Mouse (Mus musculus) thymus, postnatal 10 days (tissue): ENCODE measurements around the gene Prss34.

Experiments
- DNase-seq, 2 experiments: peaks; one replicate each; pipeline ENCODE4 v3.0.0; 2021; ENCODE audit warnings: low spot score in 2 of 2

Gene Prss34

DNA sequence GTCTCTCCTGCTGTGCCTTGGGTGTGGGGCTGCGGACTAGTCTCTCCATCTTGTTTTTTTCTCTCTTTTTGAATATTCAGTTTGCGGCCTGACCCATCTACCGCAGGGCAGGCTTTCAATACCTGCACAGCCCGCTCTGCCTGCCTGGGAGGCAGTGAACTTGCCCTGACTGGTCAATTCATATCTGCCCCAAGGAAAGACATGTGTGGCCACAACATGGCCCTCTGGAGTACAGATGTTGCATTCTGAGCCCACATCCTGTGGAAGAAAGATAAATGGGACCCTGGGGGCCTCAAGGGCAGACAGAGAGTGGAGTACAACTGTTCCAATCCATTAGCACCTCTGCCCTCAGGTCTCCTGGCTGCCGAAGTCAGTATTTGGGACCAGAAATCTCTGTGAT is at the start of gene Prss34:
Prss34 (plus strand) TSS at position 301 of the 400 bp plus-strand sequence.
- DNase-seq = no peak

DNA sequence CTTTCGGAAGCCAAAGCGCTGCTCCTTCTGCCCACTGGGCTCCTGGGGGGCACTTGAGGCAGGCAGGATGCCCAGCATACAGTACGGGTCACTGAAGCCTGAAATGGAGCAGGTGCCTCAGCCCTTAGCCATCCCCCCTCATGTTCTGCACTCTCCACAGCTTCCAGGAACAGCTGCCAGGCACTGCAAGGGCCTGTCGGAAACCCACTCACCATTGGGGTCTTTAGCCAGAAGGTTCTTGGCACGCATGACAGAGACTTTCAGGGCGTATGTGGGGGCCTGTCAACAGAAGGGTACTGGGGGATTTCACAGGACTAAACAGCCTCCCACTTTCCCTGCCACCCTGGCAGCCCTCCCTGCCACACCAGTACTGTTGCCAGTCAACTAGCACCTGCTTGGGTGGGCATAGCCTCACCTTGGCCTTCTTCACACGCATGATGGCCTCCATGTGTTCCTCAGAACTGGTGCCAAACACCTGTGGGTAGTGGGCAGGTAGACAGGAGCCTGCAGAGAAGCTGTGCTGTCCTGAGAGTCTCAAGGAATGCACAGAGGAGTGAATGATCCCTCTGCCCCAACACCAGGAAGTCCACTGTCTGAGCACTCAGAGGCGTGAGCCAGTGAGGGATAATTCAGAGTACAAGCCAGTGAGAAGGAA is 47.9 kb upstream of the Prss34 start:
- DNase-seq = no peak

DNA sequence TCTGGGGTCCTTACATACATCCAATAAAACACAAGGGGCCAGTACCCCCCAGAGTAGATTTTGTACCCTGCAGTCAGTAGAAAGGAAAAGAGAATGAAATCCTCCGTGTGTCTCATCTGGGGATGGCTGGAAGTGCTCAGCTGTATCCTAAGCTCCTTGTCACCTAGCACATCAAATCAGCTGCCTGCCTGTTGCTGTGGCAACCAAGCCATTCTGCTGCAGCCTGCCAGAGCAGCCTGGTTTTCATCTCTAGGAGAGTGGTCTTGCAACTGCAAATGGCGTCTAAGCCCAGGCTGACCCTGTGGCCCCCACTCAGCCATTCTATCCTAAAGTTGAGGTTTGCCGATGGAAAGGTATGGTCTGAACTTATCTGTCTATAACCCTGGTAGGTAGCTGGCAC is 45.6 kb upstream of the Prss34 start:
- no peak for DNase-seq

DNA sequence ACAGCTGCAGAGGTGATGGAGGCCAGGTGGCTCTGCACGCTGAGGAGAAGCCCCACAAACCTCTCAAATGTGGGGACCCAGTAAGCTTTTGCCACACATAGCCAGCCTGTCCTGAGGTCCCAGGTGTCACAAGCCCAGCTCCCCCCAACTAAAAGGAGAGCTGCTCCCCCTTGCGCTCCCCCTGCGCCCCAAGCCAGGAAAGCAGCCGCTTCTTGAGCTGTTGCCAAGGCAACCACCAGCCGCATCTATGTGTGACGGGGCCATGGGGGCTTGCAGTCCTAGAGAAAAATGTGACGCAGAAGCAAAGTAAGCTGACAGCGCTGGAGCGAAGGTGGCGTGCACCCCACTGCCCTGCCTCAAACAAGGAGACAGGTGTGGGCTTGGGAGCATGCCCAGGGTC is 44.4 kb upstream of the Prss34 start:
- peak; percentile 73 to 81 for DNase-seq

DNA sequence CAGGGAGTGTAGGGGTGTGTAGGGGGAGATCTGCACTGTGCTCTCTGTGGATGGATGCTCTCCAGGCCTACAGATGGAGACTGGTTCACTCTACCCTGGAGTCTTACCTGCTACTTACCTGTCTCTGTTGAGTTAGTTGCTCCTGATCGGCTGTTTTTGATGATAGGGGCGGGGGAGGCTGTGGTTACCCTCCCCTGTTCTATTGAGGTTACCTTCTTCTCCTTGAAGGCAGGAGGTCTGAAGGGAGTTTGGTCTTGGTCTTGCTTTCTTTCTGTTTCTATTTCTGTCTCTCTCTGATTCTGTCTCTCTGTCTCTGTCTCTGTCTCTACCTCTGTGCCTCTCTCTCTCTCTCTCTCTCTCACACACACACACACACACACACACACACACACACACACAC is 43.1 kb upstream of the Prss34 start:
- DNase-seq = no peak

DNA sequence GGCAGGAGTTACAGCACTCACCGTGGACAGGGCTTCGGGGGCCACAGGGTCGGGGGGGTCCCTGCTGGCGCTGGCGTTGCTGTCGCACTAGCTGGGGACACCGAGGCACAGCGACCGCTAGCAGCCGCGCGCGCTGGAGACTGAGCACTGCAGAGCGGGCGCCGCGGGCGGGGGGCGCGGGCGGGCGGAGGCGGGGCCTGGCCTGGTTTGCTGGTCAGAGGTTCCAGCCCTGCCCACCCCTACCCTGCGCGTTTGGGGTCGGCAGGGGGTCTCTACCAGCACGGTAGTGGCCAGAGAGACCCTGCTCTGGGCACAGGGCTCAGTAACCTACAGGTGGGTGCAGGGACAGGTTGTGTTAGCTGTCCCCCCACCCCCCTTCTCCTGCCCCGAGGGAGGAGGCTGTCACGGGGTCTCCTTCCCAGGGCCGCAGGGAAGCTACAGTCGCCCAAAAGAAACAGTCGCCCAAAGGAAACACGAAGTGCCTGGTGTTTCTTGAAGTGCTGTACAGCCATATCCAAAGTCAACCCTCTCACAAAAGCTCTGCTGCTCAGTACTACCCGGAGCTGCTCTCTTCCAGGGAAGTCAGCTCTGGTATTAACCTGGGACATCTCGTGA is 41.9 kb upstream of the Prss34 start, which contains the start of gene Baiap3:
Baiap3 (minus strand) TSS at position 225 of the 615 bp plus-strand sequence.
- DNase-seq = peak; percentile 32 to 47

DNA sequence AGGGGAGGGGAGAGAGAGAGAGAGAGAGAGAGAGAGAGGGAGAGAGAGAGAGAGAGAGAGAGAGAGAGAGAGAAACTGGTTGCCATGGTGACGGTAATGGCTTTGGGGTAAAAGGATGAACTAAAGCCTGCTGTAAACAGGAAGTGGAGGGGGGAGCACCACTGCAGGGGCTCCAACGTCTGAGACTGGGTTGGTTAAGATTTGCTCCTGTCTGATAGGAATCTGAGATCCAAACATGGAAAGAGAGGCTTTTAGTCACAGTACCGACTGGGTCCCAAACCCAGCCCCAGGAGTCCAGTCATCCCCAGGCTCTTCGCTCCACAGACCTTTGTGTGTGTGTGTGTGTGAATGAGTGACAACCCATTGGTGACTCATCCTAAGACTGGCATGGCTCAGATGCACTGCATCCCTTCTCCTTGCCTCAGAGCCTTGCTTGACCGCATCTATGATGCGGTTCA is 40.4 kb upstream of the Prss34 start:
- DNase-seq = peak; percentile 57 to 73

DNA sequence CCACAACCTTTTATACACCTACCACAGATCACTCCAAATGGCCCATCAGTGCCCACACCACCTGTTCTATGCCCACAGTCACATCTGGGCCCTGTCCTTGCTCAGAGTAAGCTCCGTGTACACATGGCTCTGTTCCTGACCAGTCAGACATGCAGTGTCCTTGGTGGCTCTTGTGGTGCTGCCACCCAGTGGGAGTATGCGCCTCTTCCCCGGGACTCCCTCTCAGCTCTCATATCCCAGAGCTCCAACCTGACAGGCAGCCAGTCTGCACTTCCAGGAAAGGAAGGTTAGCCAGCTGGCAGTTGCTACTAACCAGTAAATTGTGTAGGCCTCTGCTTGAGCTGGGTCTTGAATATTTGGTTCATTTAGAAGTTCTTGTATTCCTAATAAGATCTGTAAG is 33.7 kb upstream of the Prss34 start:
- DNase-seq = no peak

DNA sequence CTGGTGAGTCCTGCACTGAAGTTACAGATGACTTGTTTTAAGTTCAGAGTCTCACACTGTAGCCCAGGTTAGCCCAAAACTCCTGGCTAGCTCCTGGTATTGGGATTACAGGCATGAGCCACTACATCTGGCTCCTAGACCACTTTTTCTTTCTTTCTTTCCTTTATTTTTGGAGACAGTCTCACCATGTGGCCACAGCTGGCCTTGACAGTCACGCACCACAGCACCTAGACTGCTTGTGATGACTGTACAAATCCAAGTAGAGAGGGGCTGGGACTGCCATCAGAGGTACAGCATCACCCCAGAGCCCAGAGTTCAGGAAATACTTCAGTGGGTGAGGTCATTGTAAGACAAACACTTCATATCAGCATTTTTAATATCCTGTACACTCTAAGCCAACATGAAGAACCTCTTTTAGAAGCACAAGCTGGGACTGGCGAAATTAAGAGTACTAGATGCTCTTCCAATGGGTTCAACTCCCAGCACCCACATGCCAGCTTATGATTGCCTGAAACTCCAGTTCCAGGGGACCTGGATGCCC is 27.3 kb upstream of the Prss34 start:
- DNase-seq = no peak

DNA sequence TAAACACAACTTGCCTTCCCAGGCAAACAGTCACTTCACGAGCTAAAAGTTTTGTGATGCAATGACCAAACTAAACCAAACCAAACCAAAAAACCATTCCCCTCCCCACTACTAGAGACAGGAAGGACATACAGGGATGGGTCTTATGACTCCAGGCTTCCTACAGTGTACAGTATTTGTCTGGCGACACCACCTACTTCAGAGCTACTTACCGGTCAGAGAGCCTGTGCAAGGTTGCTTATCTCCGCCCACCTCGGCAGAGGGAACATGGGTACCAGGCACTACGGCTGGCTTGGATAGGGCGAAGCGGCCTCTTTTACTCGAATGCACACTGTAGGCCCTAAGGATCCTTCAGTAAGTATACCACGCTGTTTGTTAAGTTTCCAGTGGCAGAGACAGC is 25.9 kb upstream of the Prss34 start:
- DNase-seq = no peak

DNA sequence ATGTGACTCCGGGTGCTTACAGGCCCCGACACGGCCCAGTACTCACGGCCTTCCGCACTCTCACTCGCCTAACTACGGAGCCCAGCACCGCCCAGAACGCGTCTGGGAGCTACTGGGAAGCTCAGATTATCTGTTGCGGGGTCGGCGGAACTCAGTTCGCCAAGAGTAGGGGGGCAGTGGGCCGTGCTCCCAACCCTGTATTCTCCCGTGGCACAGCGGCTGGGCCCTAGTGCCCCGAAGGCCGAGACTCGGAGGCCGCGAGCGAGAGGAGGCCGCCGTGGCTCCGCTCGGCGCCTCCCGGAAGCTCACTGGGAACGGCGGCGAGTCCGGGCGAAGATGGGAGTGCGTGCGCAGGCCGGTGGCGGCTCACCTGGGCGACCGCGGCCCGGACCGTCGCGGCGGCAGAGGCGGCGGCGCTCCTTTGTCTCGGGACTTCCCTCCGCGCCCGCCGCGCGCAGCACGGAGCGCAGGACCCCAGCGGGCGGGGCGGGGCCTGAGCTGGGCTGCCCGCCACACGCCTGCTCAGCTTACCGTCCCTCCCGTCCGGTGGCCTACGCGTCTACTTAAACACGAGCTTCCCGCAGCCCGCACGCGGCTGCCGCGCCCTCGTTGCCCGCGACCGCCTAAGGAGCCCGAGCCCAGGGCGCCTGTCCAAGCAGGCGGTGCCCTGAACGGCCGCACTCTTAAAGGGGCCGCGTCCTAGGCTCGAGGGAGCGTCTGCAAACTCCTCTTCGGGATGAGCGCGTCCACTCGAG is 25.1 kb upstream of the Prss34 start:
- peak; percentile 77 for DNase-seq

DNA sequence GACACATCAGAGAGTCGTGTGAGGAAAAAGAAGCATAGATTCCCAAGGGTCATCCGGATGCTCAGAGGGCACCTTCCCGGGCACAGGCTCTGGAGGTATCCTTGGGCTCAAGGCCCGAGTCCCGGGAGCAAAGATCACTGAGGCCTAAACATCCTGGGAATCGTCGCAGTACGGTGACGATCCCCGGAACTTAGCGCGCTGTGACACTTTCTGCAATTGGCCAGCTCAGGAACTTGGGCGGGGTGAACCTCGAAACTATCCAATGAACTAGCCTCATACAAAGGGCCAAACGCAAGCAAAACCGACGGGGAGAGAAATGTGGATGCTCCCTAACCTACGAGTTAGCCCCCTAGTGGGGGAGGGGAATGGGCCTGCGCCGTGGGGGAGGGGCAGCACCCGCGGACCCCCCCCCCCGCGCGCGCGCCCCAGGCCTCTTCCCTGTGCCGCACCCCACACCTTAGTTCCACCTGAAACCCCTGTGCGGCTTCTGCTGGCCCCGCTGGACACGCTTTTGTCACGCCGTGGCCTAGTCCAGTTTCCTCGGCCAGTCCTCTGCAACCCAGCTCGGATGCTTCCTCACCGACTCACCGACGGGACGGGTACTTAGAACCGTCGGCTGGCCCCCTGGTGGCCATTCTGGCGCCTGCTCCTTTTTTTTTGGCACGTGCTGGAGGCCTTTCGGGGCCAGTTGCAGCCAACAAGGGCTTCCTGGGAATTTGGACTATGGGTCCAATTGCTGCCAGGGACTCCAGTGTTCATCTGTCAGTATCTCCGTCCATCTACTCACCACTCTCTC is 24.3 kb upstream of the Prss34 start:
- DNase-seq = peak; percentile 93 to 95

DNA sequence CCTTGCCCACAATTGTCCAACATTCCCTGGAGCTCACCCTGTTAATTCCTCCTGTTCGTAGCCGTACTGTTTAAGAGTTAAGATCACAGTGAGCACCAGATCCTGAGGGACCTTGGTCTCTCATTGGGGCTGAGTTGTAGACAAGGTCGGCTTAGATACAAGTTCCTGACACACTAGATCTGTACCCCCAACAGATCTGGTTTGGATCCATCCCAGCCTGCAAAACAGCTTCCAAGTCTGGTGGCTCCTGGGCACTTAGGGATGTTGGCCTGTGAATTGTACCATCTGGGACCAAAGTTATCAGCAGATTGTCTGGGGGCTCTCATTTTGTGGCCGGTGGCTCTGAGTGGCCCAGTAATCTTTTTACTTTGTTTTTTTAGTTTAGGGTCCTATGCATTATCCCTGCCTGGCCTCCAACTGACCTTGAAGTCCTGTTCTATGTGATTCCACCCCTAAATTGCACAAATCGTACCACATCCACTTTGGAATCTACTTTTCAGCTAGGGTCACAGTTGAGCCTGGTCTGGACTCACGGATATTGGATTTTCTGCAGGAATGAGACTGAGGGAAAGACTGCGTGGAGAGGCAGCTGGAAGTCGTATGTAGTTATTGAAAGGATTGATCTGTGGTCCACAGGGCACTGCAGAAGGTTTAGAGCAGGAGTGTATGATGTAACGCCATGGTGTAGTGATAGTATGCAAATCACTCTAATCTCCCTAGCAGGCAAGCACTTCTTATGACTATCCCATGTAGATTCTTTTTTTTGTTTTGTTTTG is 23.4 kb upstream of the Prss34 start, which contains the start of gene Ube2i:
Ube2i (minus strand) TSS at position 52 of the 776 bp plus-strand sequence.
- DNase-seq = no peak

DNA sequence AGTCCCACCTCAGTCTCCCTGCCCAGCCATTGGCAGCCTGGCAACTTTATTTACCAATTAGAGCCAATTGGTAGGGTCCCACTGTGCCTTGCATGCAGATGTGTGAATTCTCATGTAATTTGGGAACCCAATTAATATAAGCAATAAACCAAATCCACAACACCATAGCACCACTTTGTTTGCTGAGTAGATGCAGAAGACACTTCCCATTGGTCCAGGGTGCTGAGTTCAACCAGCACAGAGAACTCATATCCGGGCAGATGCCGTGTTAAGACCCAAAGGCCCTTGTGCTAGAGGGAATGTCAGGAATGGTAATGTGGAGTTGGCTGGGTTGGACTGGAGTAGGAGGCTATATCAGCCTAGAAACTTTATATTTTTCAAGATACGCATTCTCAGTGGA is 22.4 kb upstream of the Prss34 start:
- no peak for DNase-seq

DNA sequence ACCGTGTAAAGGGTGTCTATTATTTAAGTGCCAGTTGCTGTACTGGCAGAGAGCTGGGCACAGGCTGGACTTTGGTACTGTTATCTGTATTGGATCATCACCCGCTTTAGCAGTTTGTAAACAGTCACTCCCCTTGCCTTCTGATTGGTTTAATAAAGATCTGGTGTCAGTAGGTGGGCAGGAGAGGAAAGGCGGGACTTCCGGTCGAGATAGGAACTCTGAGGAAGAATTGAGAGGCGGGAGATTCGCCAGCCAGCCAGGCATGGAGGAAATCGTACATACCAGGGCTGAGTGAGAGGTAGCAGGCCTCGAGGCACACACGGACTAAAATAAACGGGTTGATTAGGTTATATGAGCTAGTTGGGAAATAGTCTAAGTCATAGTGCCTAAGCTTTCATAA is 16.1 kb upstream of the Prss34 start:
- DNase-seq = peak in 1 of 2 experiments; percentile 21

DNA sequence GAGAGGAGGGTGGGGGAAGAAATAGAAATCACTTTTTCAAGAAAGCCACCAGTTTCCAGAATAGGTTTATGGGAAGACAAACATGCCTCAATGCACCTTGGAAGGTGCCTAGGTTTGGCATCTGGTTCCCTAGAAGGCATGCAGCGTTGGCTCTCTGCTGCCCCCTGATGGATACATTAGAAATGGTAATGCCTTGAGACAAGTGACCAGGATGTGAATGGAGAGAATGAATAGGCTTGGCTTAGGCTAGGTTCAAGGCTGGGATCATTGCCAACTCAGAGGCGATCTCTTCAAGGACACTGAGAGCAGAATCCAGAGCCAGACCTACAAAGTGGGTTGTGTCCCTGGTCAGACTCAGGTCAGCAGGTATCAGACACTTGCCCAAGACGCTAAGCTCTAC is 13.2 kb upstream of the Prss34 start:
- DNase-seq = peak; percentile 47 to 80

DNA sequence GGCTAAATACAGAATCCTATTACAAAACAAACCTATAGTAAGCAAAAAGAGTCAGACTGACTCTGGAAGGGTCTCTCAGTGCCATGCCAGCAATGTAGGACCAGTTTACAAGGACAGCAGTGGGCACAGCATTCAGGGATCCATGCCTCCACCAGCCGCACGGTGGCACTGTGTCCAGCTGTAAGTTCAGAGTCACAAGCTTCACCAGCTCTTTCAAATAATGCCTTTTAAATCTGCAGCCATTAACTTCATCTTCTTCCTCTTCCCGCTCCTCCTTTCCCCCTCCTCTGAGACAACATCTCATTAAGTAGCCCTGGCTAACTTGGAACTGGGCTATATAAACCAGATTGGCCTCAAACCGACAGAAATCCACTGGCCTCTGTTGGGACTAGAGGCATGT is 9.4 kb upstream of the Prss34 start:
- peak in 1 of 2 experiments; percentile 30 for DNase-seq

DNA sequence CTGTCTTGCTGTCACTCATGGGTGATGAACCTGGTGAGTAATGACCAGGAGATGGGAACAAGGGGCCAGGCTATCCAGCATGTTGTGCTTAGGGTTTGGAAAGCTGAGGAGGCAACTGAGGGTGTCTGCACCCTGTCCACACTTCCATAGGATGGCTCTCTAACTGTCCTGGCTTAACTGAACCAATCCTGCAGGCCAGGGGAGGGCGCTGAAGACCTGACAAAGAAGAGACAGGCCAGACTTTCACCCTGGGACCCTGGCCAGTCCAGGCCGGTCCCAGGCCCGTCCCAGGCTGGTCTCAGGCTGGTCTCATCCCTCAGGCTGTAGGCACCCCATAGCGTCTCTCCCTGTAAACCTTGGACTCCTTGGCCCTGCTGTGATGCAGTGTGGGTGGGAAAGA is 7.8 kb upstream of the Prss34 start:
- DNase-seq = no peak

DNA sequence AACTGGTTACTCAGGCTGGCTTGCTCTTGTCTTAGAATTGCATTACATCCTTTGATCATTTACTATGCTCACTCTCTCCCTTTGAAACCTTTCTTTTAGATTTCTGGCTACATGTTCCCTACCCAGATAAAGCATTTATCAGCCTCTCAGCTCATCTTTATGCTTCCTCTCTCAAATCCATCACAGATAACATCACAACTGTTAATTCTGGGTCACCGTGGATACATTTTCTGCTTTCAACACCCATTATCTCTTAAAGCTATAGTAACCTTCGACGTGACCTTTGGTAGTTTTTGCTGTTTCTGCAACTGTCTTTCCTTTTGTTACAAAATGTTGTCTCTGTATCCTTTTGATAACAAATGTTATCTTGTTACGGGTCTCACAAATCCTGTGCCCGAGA is 4.7 kb upstream of the Prss34 start:
- no peak for DNase-seq

DNA sequence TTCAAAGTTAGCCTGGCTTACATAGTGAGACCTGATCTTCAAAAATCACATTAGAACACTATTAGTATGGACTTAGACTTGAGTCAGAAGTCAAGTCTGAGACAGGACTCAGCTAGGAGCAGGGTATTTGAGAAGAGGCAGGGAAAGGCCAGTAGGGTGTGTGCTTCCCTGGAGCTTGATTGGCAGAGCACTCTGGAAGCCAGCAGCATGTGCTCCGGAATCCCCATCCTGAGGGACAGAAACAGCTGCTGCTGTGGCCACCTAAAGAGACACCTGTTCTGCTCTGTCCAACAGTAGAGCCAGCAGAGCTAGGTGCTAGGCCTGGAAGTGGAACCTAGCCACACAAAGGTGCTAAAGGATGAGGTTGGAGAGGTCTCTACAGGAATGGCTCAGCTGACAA is 4.1 kb upstream of the Prss34 start:
- no peak for DNase-seq

DNA sequence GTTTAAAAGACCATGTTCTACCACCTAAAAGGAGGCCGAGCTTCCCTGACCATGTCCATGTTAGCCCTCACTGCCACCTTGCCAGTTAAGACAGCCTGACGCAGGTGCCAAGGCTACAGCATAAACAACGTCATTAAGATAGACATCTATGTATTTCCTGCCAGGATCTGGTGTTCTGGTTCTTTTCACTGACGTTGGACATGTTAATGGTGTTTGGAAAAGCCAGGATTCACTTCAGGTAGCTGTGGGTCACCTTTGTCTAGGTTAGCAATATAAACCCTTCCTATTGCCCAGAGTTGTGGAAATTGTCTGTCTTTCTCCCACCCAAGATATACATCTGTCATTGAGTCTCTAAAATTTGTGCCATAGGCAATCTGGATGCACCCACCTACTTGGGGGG is 10.2 kb downstream of the Prss34 start, which contains the start of gene Prss28:
Prss28 (plus strand) TSS at position 301 of the 400 bp plus-strand sequence.
- no peak for DNase-seq
